Mouse (Mus musculus) c-Kit-positive CD71-negative TER-119-negative erythroid progenitor cells, embryonic 14.5 days (primary cell): ENCODE data around the gene Syne2.
A peak's percentile ranks its signal among the peaks of the same experiment; 100 is the strongest.

ENCODE experiments used
- DNase-seq: peaks from one replicate; pipeline ENCODE4 v3.0.0-alpha.2; 2013; ENCODE audit warnings: low read depth

Gene Syne2

GRCm38 (mm10) chr12:75873546-75874235 lies 55.8 kb downstream of the Syne2 start:
- DNase-seq, result no peak

DNA sequence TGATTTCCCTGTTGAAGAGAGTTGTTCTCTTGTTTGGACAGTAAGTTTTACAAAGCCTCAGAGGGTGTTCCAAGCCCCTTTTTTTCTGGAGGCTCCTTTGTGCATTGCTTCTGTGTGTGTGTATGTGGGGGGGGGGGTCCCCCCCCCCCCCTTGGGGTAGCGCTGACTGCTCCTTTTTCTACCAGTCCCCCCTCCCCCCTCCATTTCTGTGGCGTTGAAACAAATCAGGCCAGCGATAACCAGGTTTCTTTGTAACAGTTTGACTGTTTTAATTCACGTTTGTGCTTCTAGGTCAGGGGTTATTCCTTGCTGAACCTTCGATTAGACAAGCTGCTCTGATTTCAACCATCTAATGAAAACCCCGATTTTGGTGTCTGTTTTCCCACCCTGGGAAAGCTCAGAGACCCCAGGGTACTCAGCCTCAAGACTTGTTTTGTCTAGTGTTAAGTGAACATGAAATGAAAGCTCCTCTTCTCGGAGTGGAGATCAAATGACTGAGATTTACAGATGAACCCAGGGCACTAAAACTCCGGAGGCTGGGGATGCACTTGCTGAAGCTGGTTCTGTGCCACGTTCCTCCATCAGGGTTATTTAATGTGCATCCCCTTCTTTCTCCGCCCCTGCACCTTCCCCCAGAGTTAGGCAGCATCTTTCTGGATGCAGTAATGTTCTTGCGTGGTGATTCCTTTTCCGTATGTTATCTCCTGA lies 56.5 kb downstream of the Syne2 start:
- DNase-seq, result no peak

- DNase-seq, result no peak
Measured at GRCm38 (mm10) chr12:75879636-75880317, 61.8 kb downstream of the Syne2 start.

DNA sequence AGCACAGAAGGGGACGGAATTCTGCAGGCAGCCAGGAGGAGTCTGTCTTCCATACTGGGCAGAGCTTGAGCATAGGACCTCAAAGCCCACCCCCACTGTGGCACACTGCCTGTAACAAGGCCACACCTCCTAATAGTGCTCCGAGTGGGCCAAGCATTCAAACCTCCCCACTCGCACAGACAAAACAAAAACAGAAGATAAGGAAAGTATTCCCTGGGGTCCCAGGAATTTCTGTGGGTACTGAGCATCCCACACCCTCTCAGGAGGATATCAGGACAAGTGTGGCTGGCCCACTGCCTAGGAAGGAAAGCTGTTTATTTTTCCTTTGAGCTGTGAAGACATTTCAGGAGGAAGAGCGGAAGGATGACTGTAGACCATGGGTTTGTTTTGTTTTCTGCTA lies 63.6 kb downstream of the Syne2 start:
- DNase-seq, result no peak

- no peak for DNase-seq
Measured at GRCm38 (mm10) chr12:75886161-75886560, 68.2 kb downstream of the Syne2 start.

DNA sequence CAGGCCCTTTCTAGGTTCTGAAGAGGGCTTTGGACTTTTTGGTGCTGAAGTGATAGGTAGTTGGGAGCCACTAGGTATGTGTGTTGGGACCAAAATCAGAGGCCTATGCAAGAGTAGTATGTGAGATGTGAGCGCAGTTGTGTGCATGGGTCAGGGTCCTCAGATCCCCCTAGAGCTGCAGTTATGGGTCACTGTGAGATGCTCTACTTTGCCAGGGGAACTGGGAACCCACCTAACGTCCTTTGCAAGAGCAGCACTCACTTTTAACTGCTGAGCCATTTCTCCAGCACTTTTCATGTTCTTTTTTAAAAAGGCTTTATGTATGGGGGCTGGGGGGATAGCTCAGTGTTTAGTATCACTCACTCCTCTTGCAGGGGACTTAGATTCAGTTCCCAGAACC lies 69.0 kb downstream of the Syne2 start:
- DNase-seq, result no peak

GRCm38 (mm10) chr12:75888721-75889120 lies 70.8 kb downstream of the Syne2 start:
- no peak for DNase-seq

- no peak for DNase-seq
Measured at GRCm38 (mm10) chr12:75891206-75891605, 73.3 kb downstream of the Syne2 start.

GRCm38 (mm10) chr12:75893392-75893791 lies 75.5 kb downstream of the Syne2 start:
- DNase-seq, result peak; percentile 8

DNA sequence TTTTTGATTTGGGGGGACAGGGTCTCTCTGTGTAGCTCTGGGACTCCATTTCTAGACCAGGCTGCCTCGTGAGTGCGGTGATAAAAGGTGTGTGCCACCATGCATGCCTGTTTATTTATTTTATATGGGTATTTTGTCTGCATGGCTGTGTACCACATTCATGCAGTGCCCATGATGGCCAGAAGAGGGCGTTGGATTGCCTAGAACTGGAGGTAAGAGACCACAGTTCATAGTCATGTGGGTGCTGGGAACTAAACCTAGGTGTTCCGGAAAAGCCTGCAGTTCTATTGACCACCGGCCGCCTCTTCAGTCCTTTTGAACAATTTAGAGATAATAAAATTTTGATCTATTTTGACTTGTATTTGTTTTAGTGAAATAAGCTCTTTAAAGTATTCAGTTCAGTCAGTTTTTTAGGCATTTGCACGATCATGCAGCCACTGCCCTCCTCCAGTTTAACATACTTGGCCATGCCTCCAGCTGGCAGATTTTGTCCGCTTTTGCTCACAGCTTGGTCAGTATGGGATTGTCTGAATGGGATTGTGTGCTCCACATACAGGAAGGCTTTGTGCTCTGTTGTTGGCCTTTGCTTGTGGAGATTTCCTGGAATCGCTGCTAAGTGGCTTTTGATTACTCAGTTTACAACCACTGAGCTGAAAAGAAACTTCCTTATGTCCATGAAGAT lies 76.5 kb downstream of the Syne2 start:
- no peak for DNase-seq

DNA sequence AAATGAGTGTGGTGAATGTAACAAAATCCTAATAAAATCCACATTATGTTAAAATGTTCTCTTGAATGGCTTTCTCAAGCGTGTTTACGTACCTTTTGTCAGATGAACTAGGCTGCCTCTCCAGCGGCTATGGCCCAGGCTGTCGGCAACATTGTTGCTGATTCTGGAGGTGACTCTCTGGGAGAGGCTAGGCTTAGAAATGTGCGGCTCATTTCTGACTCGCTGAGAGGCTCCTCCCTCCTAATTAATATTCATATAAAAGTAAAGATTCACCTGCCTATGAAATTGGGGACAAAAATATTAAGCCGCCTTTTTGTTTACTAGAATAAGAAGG lies 77.0 kb downstream of the Syne2 start:
- no peak for DNase-seq

GRCm38 (mm10) chr12:75897793-75898192 lies 79.9 kb downstream of the Syne2 start:
- no peak for DNase-seq

GRCm38 (mm10) chr12:75901721-75902120 lies 83.8 kb downstream of the Syne2 start:
- DNase-seq, result no peak

- DNase-seq, result no peak
Measured at GRCm38 (mm10) chr12:75904068-75904467, 86.1 kb downstream of the Syne2 start.

DNA sequence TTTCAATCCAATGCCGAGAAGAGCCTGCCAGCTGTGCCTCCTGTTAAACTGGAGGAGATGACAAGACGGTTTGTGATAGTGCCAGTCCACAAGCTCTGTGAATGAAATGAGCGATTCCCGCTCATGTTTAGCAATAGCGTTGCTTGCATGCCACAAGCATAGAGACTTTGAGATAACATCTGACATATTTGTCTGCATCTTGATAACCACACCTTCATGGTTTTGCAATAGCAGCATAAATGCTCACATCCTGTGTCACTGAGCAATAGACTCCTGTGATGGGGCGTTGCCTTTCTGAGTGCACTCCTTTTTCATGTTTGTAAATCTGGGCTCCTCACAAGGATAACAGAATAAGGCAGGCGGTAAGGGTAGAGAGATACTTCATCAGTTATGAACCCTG lies 87.4 kb downstream of the Syne2 start:
- DNase-seq, result no peak

- no peak for DNase-seq
Measured at GRCm38 (mm10) chr12:75908466-75908865, 90.5 kb downstream of the Syne2 start.

- no peak for DNase-seq
Measured at GRCm38 (mm10) chr12:75915694-75916093, 97.8 kb downstream of the Syne2 start.

DNA sequence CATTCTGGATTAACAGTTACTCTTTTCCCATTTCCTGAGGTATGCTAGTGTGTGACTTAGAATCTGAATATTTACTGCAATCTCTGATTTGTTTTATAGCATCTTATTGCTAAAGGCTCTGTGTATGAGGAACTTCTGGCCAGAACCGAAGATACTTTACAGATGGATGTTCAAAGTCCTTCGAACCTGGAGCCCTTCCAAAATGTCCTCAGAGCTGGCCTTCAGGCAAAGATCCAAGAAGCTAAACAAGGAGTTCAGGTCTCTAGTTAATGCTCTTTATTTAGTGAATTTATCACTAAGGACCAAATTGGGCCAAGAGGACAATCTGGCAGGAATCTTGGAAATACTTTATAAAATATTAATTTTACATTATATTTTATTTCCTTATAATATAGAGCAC lies 100.5 kb downstream of the Syne2 start:
- DNase-seq, result no peak

GRCm38 (mm10) chr12:75918914-75919313 lies 101.0 kb downstream of the Syne2 start:
- no peak for DNase-seq

DNA sequence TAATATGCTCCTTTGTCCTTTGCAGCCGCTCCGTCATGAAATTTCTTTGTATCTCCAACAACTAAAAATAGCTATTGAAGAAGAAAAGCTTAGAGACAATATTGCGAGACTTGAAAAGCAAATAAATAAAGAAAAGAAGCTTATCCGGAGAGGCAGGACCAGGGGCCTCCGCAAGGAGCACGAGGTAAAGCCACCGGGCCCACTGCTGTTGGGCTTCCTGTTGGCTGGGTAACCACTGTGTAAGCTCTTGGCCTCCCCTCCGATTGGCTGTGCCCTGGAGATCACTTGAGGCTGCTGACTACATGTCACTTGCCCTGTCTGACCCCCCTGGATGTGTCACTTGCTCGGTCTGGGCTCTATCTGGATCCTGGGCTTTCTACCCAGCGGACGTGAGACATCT lies 105.0 kb downstream of the Syne2 start:
- no peak for DNase-seq

GRCm38 (mm10) chr12:75924852-75925251 lies 106.9 kb downstream of the Syne2 start:
- no peak for DNase-seq

GRCm38 (mm10) chr12:75927596-75927995 lies 109.7 kb downstream of the Syne2 start:
- no peak for DNase-seq

- no peak for DNase-seq
Measured at GRCm38 (mm10) chr12:75933561-75933960, 115.6 kb downstream of the Syne2 start.
